Mouse (Mus musculus): ENCODE data around the gene Nyap2. TPM values are rescaled to one million over a fixed set of nuclear protein-coding genes. Genes with fewer than 3 reads are reported as not detected.
A peak's percentile ranks its signal among the peaks of the same experiment; 100 is the strongest.

Nyap2 gene
- polyA plus RNA-seq, 1 experiment from 2014 or later = not detected

DNA sequence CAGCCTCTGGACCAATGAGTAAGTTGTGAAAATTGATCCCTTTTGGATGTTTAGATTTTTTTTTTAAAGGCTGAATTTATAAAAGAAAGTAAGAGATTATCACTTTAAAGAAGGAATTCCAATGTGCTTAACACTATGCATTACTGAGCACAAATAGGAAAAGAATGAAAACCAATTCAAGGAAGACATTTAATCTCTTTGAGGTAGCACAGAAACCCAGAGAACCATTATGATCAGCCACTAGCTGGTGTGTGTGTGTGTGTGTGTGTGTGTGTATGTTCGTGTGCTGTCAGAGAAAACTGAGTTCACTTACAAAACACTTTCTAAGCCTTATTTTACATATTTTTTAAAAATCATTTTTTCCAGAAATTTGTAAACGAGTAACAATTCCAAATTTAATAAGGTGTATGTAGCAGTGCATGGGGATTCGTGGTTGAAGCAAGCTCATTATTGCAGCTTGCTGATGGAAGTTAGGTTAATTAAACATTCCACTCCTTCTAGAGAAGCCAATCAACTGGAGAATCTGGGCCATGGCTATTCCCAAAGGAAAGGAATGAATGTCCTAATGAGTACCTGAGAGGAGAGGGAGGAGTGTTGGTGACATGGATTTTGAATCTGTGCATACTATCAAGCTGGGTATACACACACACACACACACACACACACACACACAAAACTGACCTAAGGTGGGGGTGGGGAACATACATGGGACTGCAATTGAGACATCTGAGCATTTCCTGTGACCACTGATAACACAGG is 171.9 kb downstream of the Nyap2 start:
- no peak overlapping the region for H3K9ac ChIP-seq (ENCODE audit: low read depth, low read length)
- no peak overlapping the region for H3K4me3 ChIP-seq (replicated peaks; ENCODE audit: low read depth, low read length)
- H3K27me3 ChIP-seq (ENCODE audit: insufficient read depth, low read length) = no peaks in the 10 kb centered on the region
- H3K27ac ChIP-seq = no peak overlapping the region
- no peaks in the 10 kb centered on the region for H3K4me1 ChIP-seq (replicated peaks; ENCODE audit: insufficient read depth, low read length)
- H3K36me3 ChIP-seq (ENCODE audit: insufficient read depth, low read length) = no peaks in the 10 kb centered on the region
- WGBS = 74% methylated on average over 3 of the region's 3 CpGs
- no peak for TF ChIP-seq CTCF (IDR thresholded peaks at IDR 0.05; ENCODE audit: low read depth)
- DNase-seq (ENCODE audit: low spot score) (no peak), ATAC-seq (replicated peaks; ENCODE audit: low FRiP score, low read depth) (no peak)
- H3K9me3 ChIP-seq (replicated peaks; ENCODE audit: low read length) = no peaks in the 10 kb centered on the region
- no peak overlapping the region for H3K4me2 ChIP-seq (ENCODE audit: low read length)

DNA sequence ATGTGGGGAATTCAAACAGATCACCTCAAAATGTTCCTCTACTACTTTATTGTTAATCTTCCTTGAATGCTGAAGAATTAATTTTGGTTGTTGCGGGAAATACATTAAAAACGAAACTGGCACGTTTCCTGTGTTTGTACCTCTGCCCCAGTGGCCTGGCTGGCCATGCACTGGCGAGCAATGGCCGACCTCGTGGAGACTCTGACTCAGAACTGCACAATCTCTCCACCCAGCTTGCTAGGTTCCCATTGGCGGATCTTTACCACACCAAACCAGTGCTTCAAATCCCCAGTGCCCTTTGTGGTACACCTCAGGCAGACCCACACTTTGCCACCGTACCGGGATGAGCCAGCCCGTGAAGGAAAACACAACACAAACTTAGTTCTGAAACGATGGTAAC is 173.3 kb downstream of the Nyap2 start:
- H3K27ac ChIP-seq = no peak overlapping the region
- H3K36me3 ChIP-seq (ENCODE audit: insufficient read depth, low read length) = no peaks in the 10 kb centered on the region
- no peak for DNase-seq (ENCODE audit: low spot score)
- no peak overlapping the region for H3K9ac ChIP-seq (ENCODE audit: low read depth, low read length)
- H3K4me2 ChIP-seq (ENCODE audit: low read length) = no peak overlapping the region
- no peak for TF ChIP-seq CTCF (IDR thresholded peaks at IDR 0.05; ENCODE audit: low read depth)
- no peaks in the 10 kb centered on the region for H3K27me3 ChIP-seq (ENCODE audit: insufficient read depth, low read length)
- H3K4me1 ChIP-seq (replicated peaks; ENCODE audit: insufficient read depth, low read length) = no peaks in the 10 kb centered on the region
- no peak overlapping the region for H3K4me3 ChIP-seq (replicated peaks; ENCODE audit: low read depth, low read length)
- H3K9me3 ChIP-seq (replicated peaks; ENCODE audit: low read length) = no peaks in the 10 kb centered on the region
- ATAC-seq (replicated peaks; ENCODE audit: low FRiP score, low read depth) = no peak
- 83% methylated on average over 11 of the region's 11 CpGs for WGBS

DNA sequence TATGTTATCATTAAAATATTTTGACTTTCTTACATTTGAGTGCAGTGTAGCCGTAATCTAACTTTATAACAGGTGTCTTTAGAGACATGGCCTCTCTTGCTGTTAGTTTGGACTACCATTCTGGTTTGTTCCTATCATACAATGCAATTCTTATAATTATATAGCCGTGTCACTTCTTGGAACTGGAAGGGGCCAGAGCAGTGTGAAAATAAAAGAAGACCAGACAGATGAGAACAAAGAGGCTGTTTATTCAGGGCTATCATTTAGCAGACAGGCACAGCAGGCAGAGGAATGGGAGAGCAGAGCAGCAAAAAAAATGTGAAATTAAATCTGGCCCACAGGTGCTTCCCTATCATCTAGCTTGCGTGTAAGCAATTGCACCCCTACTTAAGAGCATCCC is 189.7 kb downstream of the Nyap2 start:
- no peak for DNase-seq (ENCODE audit: low spot score)
- Histone ChIP-seq H3K4me1 (replicated peaks; ENCODE audit: insufficient read depth, low read length) (no peaks in the 10 kb centered on the region), H3K4me2 (ENCODE audit: low read length) (no peak overlapping the region), H3K9me3 (replicated peaks; ENCODE audit: low read length) (no peaks in the 10 kb centered on the region), H3K36me3 (ENCODE audit: insufficient read depth, low read length) (no peaks in the 10 kb centered on the region), H3K4me3 (replicated peaks; ENCODE audit: low read depth, low read length) (no peak overlapping the region), H3K27me3 (ENCODE audit: insufficient read depth, low read length) (no peaks in the 10 kb centered on the region), H3K9ac (ENCODE audit: low read depth, low read length) (no peak overlapping the region), H3K27ac (no peak overlapping the region)
- 71% methylated on average over 3 of the region's 3 CpGs for WGBS
- no peak for ATAC-seq (replicated peaks; ENCODE audit: low FRiP score, low read depth)
- no peak for TF ChIP-seq CTCF (IDR thresholded peaks at IDR 0.05; ENCODE audit: low read depth)

DNA sequence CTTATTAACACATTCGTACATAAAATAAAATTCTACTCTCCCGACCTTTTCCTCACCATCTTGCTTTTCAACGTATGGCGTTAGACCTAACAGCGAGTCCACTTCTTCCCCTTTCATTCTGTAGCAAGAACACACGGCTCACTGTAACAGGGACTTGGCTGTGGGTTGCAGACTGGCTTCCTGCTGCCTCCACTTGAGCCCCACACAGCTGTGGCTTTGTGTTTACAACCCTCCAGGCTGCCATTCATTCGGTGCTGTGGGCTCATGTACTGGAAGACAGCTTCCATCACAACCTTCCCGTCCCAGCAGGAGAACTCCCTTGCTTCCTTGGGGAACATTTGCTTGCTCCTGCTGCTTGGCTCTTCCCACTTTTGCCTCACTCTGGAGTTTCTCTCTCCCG is 204.2 kb downstream of the Nyap2 start:
- H3K4me2 ChIP-seq (ENCODE audit: low read length) = no peak overlapping the region
- no peak overlapping the region for H3K9ac ChIP-seq (ENCODE audit: low read depth, low read length)
- no peaks in the 10 kb centered on the region for H3K27me3 ChIP-seq (ENCODE audit: insufficient read depth, low read length)
- H3K9me3 ChIP-seq (replicated peaks; ENCODE audit: low read length) = no peaks in the 10 kb centered on the region
- no peak for ATAC-seq (replicated peaks; ENCODE audit: low FRiP score, low read depth)
- H3K27ac ChIP-seq = no peak overlapping the region
- H3K4me1 ChIP-seq (replicated peaks; ENCODE audit: insufficient read depth, low read length) = no peaks in the 10 kb centered on the region
- H3K36me3 ChIP-seq (ENCODE audit: insufficient read depth, low read length) = no peaks in the 10 kb centered on the region
- WGBS = 63% methylated on average over 9 of the region's 9 CpGs
- no peak for TF ChIP-seq CTCF (IDR thresholded peaks at IDR 0.05; ENCODE audit: low read depth)
- DNase-seq (ENCODE audit: low spot score) = no peak
- no peak overlapping the region for H3K4me3 ChIP-seq (replicated peaks; ENCODE audit: low read depth, low read length)

DNA sequence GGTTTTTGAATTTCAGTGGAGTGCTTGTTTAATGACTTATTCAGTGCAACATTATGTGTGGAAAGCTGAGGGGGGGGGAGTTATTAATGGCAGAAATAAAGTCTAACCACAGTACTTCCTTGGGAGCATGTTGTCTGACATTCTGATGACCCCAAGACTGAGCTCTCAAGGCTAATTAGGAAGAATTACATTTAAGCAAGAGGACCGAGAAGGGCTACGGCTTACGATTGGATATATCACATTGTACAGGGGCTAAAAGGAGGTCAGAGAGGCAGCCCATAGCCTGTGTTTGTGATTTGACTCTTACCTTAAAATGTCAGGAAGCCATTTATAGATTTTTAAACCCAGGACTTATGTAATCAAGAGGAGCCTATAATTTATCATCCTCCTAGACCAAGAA is 208.9 kb downstream of the Nyap2 start:
- TF ChIP-seq CTCF (IDR thresholded peaks at IDR 0.05; ENCODE audit: low read depth) = no peak
- Histone ChIP-seq H3K4me3 (replicated peaks; ENCODE audit: low read depth, low read length) (no peak overlapping the region), H3K9ac (ENCODE audit: low read depth, low read length) (no peak overlapping the region), H3K36me3 (ENCODE audit: insufficient read depth, low read length) (no peaks in the 10 kb centered on the region), H3K27me3 (ENCODE audit: insufficient read depth, low read length) (no peaks in the 10 kb centered on the region), H3K27ac (no peak overlapping the region), H3K4me2 (ENCODE audit: low read length) (no peak overlapping the region), H3K9me3 (replicated peaks; ENCODE audit: low read length) (no peaks in the 10 kb centered on the region), H3K4me1 (replicated peaks; ENCODE audit: insufficient read depth, low read length) (no peaks in the 10 kb centered on the region)
- DNase-seq (ENCODE audit: low spot score) = peak; percentile 50
- ATAC-seq (replicated peaks; ENCODE audit: low FRiP score, low read depth) = no peak
- 42% methylated on average over 3 of the region's 3 CpGs for WGBS

DNA sequence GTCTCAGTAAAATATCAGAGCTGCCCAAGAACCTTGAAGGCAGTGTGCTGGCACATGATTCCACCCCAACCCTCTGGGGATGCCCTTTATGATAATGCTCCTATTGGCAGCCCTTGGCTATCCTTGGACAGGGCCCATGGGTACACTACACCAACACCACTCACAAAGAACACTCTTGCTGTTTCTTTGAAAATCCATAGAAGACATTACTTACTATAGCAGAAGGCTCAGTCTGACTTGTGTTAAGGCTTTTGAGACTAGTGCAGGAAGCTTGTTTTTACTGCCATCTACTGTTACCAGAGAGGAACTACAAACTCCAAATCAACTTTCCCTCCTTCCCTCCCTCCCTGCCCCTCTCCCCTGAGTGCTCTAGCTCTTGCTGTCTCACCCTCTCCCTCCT is 210.3 kb downstream of the Nyap2 start:
- Histone ChIP-seq H3K4me2 (ENCODE audit: low read length) (no peak overlapping the region), H3K27ac (no peak overlapping the region), H3K27me3 (ENCODE audit: insufficient read depth, low read length) (no peaks in the 10 kb centered on the region), H3K9ac (ENCODE audit: low read depth, low read length) (no peak overlapping the region), H3K9me3 (replicated peaks; ENCODE audit: low read length) (no peaks in the 10 kb centered on the region), H3K36me3 (ENCODE audit: insufficient read depth, low read length) (no peaks in the 10 kb centered on the region), H3K4me1 (replicated peaks; ENCODE audit: insufficient read depth, low read length) (no peaks in the 10 kb centered on the region), H3K4me3 (replicated peaks; ENCODE audit: low read depth, low read length) (no peak overlapping the region)
- DNase-seq (ENCODE audit: low spot score) = peak; percentile 87
- peak; percentile 21; the same call in 1 of the 2 replicates for ATAC-seq (replicated peaks; ENCODE audit: low FRiP score, low read depth)
- TF ChIP-seq CTCF (IDR thresholded peaks at IDR 0.05; ENCODE audit: low read depth) = peak; percentile 80

DNA sequence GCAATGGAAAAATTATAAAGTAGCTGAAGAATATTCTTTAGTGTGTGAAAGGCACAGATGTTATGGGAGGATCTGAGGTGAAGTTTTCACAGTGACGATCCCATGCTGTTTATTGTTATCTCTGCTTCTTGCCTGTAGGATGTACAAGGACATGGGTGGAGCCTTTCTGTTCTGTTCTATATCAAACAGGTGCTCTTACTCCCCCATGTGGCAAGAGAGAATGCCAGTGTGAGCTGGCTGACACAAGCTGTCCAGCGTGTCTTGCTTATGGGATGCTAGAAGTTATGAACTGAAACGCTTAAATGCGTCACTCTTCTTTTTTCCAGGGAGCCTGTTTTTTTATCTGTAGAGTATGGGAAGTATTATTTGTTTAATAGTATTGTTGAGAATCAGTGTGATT is 224.0 kb downstream of the Nyap2 start:
- peak; percentile 59 for TF ChIP-seq CTCF (IDR thresholded peaks at IDR 0.05; ENCODE audit: low read depth)
- DNase-seq (ENCODE audit: low spot score) (peak; percentile 25), ATAC-seq (replicated peaks; ENCODE audit: low FRiP score, low read depth) (no peak)
- no peaks in the 10 kb centered on the region for H3K27me3 ChIP-seq (ENCODE audit: insufficient read depth, low read length)
- H3K4me3 ChIP-seq (replicated peaks; ENCODE audit: low read depth, low read length) = no peak overlapping the region
- WGBS = 46% methylated on average over 4 of the region's 4 CpGs
- no peaks in the 10 kb centered on the region for H3K4me1 ChIP-seq (replicated peaks; ENCODE audit: insufficient read depth, low read length)
- H3K4me2 ChIP-seq (ENCODE audit: low read length) = no peak overlapping the region
- H3K36me3 ChIP-seq (ENCODE audit: insufficient read depth, low read length) = no peaks in the 10 kb centered on the region
- H3K9me3 ChIP-seq (replicated peaks; ENCODE audit: low read length) = no peaks in the 10 kb centered on the region
- no peak overlapping the region for H3K27ac ChIP-seq
- H3K9ac ChIP-seq (ENCODE audit: low read depth, low read length) = no peak overlapping the region
